Mouse (Mus musculus): Measurements from ENCODE around the gene Slc16a14. TPM values are rescaled to one million over a fixed set of nuclear protein-coding genes. Genes with fewer than 3 reads are reported as not detected.

Gene Slc16a14
- polyA plus RNA-seq, 1 experiment: not detected

- DNase-seq (ENCODE audit: low read depth, low spot score): no peak
- 69% methylated on average over 6 of the region's 6 CpGs for WGBS
Measured at GRCm38 (mm10) chr1:84871131-84871530, 63.8 kb downstream of the Slc16a14 start.

GRCm38 (mm10) chr1:84869498-84869897 lies 65.4 kb downstream of the Slc16a14 start:
- no peak for DNase-seq (ENCODE audit: low read depth, low spot score)
- 66% methylated on average over 7 of the region's 7 CpGs for WGBS

GRCm38 (mm10) chr1:84868841-84869240 lies 66.1 kb downstream of the Slc16a14 start:
- WGBS: 71% methylated on average over 4 of the region's 4 CpGs
- no peak for DNase-seq (ENCODE audit: low read depth, low spot score)

GRCm38 (mm10) chr1:84868311-84868710 lies 66.6 kb downstream of the Slc16a14 start:
- DNase-seq (ENCODE audit: low read depth, low spot score): no peak

GRCm38 (mm10) chr1:84866706-84867230 lies 68.2 kb downstream of the Slc16a14 start:
- no peak for DNase-seq (ENCODE audit: low read depth, low spot score)
- 93% methylated on average over 3 of the region's 3 CpGs for WGBS

- no peak for DNase-seq (ENCODE audit: low read depth, low spot score)
- 86% methylated on average over 6 of the region's 6 CpGs for WGBS
Measured at GRCm38 (mm10) chr1:84866231-84866630, 68.7 kb downstream of the Slc16a14 start.

GRCm38 (mm10) chr1:84864645-84865044 lies 70.3 kb downstream of the Slc16a14 start:
- no peak for DNase-seq (ENCODE audit: low read depth, low spot score)
- 28% methylated on average over 2 of the region's 2 CpGs for WGBS

- WGBS: 76% methylated on average over 1 of the region's 1 CpGs
- no peak for DNase-seq (ENCODE audit: low read depth, low spot score)
Measured at GRCm38 (mm10) chr1:84861255-84861630, 73.7 kb downstream of the Slc16a14 start.

GRCm38 (mm10) chr1:84860360-84861254 lies 74.3 kb downstream of the Slc16a14 start:
- DNase-seq (ENCODE audit: low read depth, low spot score): no peak
- WGBS: 73% methylated on average over 10 of the region's 10 CpGs

- WGBS: 78% methylated on average over 6 of the region's 6 CpGs
- DNase-seq (ENCODE audit: low read depth, low spot score): no peak
Measured at GRCm38 (mm10) chr1:84859597-84859996, 75.3 kb downstream of the Slc16a14 start.

Other genes with a start within 250 kb of the Slc16a14 start
- 1.8 and 2.8 TPM in 2 replicates for gene Dner, start 238.9 kb downstream of the Slc16a14 start, polyA plus RNA-seq (2012; rRNA removed)
- 5.5 and 5.6 TPM in 2 replicates for gene Fbxo36, start 95.3 kb downstream of the Slc16a14 start, polyA plus RNA-seq (2012; rRNA removed)
- 20.8 and 26.5 TPM in 2 replicates for gene Trip12, start 94.6 kb downstream of the Slc16a14 start, polyA plus RNA-seq (2012; rRNA removed)
- not detected in 2 replicates for gene Gm10553, start 165.0 kb upstream of the Slc16a14 start, polyA plus RNA-seq (2012; rRNA removed)
- gene A530032D15Rik, start 174.7 kb upstream of the Slc16a14 start, polyA plus RNA-seq (2012; rRNA removed): 0.21 and 0.22 TPM in 2 replicates

Measured in large intestine, adult 2 months (tissue).